Mouse (Mus musculus) thymus, postnatal 14 days (tissue): ENCODE measurements at regions not wholly inside any gene's neighbourhood (a gene's known extent, or its start where the extent isn't known, plus 50 kb on each side); places are given as distances from the start of the nearest gene placed in this dataset.

ENCODE experiments used
- DNase-seq: peaks from one replicate; pipeline ENCODE4 v3.0.0; 2021

GRCm38 (mm10) chr2:148292895-148293294, 102.2 kb upstream of the Sstr4 start:
- DNase-seq: no peak

- no peak for DNase-seq
These were observed 94.3 kb upstream of the Sstr4 start for GRCm38 (mm10) chr2:148300879-148301278.

GRCm38 (mm10) chr2:148312255-148312654, 82.9 kb upstream of the Sstr4 start:
- DNase-seq: no peak

GRCm38 (mm10) chr2:148320896-148321295, 74.2 kb upstream of the Sstr4 start:
- DNase-seq: no peak

- DNase-seq: no peak
These were observed 69.8 kb upstream of the Sstr4 start for GRCm38 (mm10) chr2:148325362-148325761.

- no peak for DNase-seq
These were observed 69.2 kb upstream of the Sstr4 start for GRCm38 (mm10) chr2:148325854-148326387.

- DNase-seq: no peak
These were observed 68.7 kb upstream of the Sstr4 start for GRCm38 (mm10) chr2:148326414-148326813.

- no peak for DNase-seq
These were observed 67.6 kb upstream of the Sstr4 start for GRCm38 (mm10) chr2:148327552-148327951.

GRCm38 (mm10) chr2:148330368-148330767, 64.8 kb upstream of the Sstr4 start:
- no peak for DNase-seq

GRCm38 (mm10) chr2:148334555-148334954, 60.6 kb upstream of the Sstr4 start:
- no peak for DNase-seq

- DNase-seq: no peak
These were observed 58.5 kb upstream of the Sstr4 start for GRCm38 (mm10) chr2:148336626-148337025.

GRCm38 (mm10) chr2:148338308-148338768, 56.8 kb upstream of the Sstr4 start:
- no peak for DNase-seq

- no peak for DNase-seq
These were observed 56.2 kb upstream of the Sstr4 start for GRCm38 (mm10) chr2:148338894-148339293.

GRCm38 (mm10) chr2:148344193-148344592, 51.0 kb upstream of the Sstr4 start:
- no peak for DNase-seq
